Mouse (Mus musculus) C2C12 (cell line): ENCODE data around the gene Heatr4. TPM values are rescaled to one million over a fixed set of nuclear protein-coding genes. Genes with fewer than 3 reads are reported as not detected.

Experiments
- H3K27me3 ChIP-seq: one replicate; pipeline ENCODE4 v1.6.1; 2011; ENCODE audit not compliant: control insufficient read depth, insufficient read depth, insufficient read length
- H3K36me3 ChIP-seq: one replicate; pipeline ENCODE4 v1.6.1; 2011; ENCODE audit not compliant: control insufficient read depth, insufficient read depth
- H3K4me3 ChIP-seq: one replicate; pipeline ENCODE4 v1.5.1; 2011; ENCODE audit warnings: mild to moderate bottlenecking, control low read depth; ENCODE audit not compliant: poor library complexity, insufficient read depth, severe bottlenecking
- H3K79me2 ChIP-seq: one replicate; pipeline ENCODE4 v1.6.1; 2011; ENCODE audit not compliant: control insufficient read depth, insufficient read depth
- H3K79me3 ChIP-seq: one replicate; pipeline ENCODE4 v1.6.1; 2011; ENCODE audit warnings: low read depth, control low read depth
- H3ac ChIP-seq: one replicate; pipeline ENCODE3; 2011; ENCODE audit warnings: low read depth; ENCODE audit not compliant: control insufficient read depth, insufficient read length
- CEBPB ChIP-seq: IDR thresholded peaks from one replicate; pipeline ENCODE4 v1.6.1; 2011; ENCODE audit warnings: low read depth, mild to moderate bottlenecking, control low read depth, moderate library complexity
- CTCF ChIP-seq: IDR thresholded peaks from one replicate; pipeline ENCODE4 v1.5.1; 2011; ENCODE audit not compliant: control insufficient read depth, insufficient read depth, insufficient read length
- FOSL1 ChIP-seq: IDR thresholded peaks from one replicate; pipeline ENCODE4 v1.8.0; 2011; ENCODE audit warnings: mild to moderate bottlenecking, low read length; ENCODE audit not compliant: poor library complexity, insufficient read depth, severe bottlenecking
- MAX ChIP-seq: IDR thresholded peaks from one replicate; pipeline ENCODE4 v1.6.1; 2011; ENCODE audit warnings: mild to moderate bottlenecking, control low read depth
- MYOD1 ChIP-seq: IDR thresholded peaks from one replicate; pipeline ENCODE4 v1.6.1; 2011; ENCODE audit warnings: low read depth; ENCODE audit not compliant: control insufficient read depth, insufficient read length
- MYOG ChIP-seq: IDR thresholded peaks from one replicate; pipeline ENCODE4 v1.6.1; 2011; ENCODE audit not compliant: control insufficient read depth, insufficient read length; ENCODE audit errors: extremely low read depth
- USF1 ChIP-seq: IDR thresholded peaks from one replicate; pipeline ENCODE4 v1.6.1; 2011; ENCODE audit warnings: low read depth, mild to moderate bottlenecking, control low read depth, moderate library complexity
- polyA plus RNA-seq: library from polyadenylated mRNA; unstranded; fragments of >200 nt; fragmentation: generic; extraction: Trizol; gene quantifications from one replicate; pipeline ENCODE4 v1.2.1, GENCODE M21; 2012; ENCODE audit warnings: missing spikeins

Heatr4 gene
- polyA plus RNA-seq, 1 experiment: not detected

- no peak overlapping the region for H3K4me3 ChIP-seq
- H3K27me3 ChIP-seq: peaks cover 8% of the 10 kb centered on the region
- H3K79me2 ChIP-seq: no peaks in the 10 kb centered on the region
- no peak for TF ChIP-seq MYOG
- TF ChIP-seq FOSL1: no peak
- no peak for TF ChIP-seq MAX
- no peak for TF ChIP-seq MYOD1
- no peak for TF ChIP-seq CTCF
- TF ChIP-seq CEBPB: no peak
- TF ChIP-seq USF1: no peak
- no peaks in the 10 kb centered on the region for H3K79me3 ChIP-seq
- no peak overlapping the region for H3ac ChIP-seq
- H3K36me3 ChIP-seq: no peaks in the 10 kb centered on the region
Measured at GRCm38 (mm10) chr12:83965235-83965634, 19.4 kb downstream of the Heatr4 start.

- peaks cover 5% of the 10 kb centered on the region for H3K79me3 ChIP-seq
- H3K4me3 ChIP-seq: no peak overlapping the region
- peaks cover 9% of the 10 kb centered on the region for H3K79me2 ChIP-seq
- H3K36me3 ChIP-seq: peaks cover 9% of the 10 kb centered on the region
- TF ChIP-seq MAX: no peak
- TF ChIP-seq FOSL1: no peak
- TF ChIP-seq CEBPB: no peak
- no peak for TF ChIP-seq CTCF
- no peak for TF ChIP-seq MYOD1
- no peak for TF ChIP-seq USF1
- TF ChIP-seq MYOG: no peak
- H3K27me3 ChIP-seq: no peaks in the 10 kb centered on the region
- H3ac ChIP-seq: no peak overlapping the region
Measured at GRCm38 (mm10) chr12:83958278-83958677, 26.4 kb downstream of the Heatr4 start.

- Histone ChIP-seq H3K79me2 (peaks cover 39% of the 10 kb centered on the region), H3K79me3 (peaks cover 27% of the 10 kb centered on the region), H3K4me3 (peak overlapping the region; percentile 71), H3ac (no peak overlapping the region), H3K36me3 (peaks cover 27% of the 10 kb centered on the region), H3K27me3 (no peaks in the 10 kb centered on the region)
- no peak for TF ChIP-seq MYOG
Measured at GRCm38 (mm10) chr12:83951711-83952575, 32.7 kb downstream of the Heatr4 start.

DNA sequence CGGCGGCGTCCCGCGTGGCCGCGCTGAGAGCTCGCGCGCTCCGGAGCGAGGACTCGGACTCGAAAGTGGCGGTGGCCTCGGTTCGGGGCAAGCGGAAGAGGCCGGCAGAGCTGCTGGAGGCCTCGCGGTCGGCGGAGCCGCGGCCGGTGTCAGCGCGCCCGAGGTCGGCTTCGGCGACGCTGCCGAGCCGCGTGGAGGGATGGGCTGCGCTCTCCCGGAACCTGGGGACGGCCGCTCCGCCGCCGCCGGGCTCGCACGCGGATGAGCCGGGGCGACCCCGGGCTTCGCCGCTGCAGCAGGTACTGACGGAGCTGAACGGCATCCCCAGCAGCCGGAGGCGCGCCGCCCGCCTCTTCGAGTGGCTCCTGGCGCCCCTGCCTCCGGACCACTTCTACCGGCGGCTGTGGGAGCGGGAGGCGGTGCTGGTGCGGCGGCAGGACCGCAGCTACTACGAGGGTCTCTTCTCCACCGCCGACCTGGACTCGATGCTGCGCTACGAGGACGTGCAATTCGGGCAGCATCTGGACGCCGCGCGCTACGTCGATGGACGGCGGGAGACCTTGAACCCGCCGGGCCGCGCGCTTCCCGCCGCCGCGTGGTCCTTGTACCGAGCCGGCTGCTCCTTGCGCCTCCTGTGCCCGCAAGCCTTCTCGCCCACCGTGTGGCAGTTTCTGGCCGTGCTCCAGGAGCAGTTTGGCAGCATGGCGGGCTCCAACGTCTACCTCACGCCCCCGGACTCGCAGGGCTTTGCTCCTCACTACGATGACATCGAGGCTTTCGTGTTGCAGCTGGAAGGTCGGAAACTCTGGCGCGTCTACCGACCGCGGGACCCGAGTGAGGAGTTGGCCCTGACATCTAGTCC is 33.6 kb downstream of the Heatr4 start:
- Histone ChIP-seq H3K79me2 (peaks cover 39% of the 10 kb centered on the region), H3ac (peak overlapping the region; percentile 97), H3K36me3 (peaks cover 27% of the 10 kb centered on the region), H3K4me3 (peak overlapping the region; percentile 71), H3K27me3 (no peaks in the 10 kb centered on the region), H3K79me3 (peaks cover 27% of the 10 kb centered on the region)
- TF ChIP-seq MYOG (no peak), MAX (peak; percentile 6)

DNA sequence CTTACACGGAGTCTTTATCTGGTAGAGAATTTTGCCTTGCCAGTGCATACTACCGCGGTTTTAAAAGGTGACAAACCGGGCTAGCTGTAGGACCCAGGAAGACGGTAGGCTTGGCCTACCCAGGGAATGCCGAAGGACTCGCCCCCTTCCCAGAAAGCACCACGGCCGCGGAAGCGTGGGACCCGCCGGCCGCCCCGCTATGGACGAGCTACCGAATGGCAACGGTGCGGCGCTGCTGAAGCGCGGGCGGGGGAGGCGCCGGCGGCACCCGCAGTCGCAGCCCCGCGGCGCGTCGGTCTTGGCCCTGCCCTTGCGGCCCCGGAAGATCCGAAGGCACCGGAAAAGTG is 34.2 kb downstream of the Heatr4 start, which contains the start of gene Riox1:
Riox1 (plus strand) TSS at position 116 of the 347 bp plus-strand sequence.
- peaks cover 27% of the 10 kb centered on the region for H3K36me3 ChIP-seq
- peaks cover 39% of the 10 kb centered on the region for H3K79me2 ChIP-seq
- H3K4me3 ChIP-seq: peak within 1 kb of the TSS; percentile 71
- H3K79me3 ChIP-seq: peaks cover 27% of the 10 kb centered on the region
- TF ChIP-seq FOSL1: no peak
- no peak for TF ChIP-seq MYOG
- no peak for TF ChIP-seq USF1
- no peak for TF ChIP-seq CEBPB
- TF ChIP-seq CTCF: no peak
- peak; percentile 18 for TF ChIP-seq MAX
- H3ac ChIP-seq: peak within 1 kb of the TSS; percentile 97
- H3K27me3 ChIP-seq: no peaks in the 10 kb centered on the region
